ENCODE assay signal across 8 mouse cellular contexts in the genomic region with DNA sequence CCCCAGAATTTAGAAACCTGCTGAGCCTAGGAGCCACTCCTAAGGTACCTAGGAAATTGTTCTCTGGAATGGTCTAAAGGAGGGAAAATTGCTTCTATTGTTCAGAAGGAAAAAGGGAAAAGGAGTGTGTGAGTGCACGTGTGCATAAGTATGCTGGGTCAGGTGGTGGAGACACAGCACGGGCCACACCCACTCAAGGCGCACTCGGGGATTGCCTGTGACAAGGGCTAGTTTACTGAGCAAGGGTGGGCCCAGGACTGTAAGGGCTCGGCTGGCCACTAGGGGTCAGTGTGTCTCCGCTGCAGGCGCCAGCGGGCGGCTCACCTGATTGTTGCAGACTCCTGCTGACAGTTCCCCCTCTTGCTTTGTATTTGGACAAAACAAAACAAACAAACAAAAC. TPM values are rescaled to one million over a fixed set of nuclear protein-coding genes. Genes with fewer than 3 reads are reported as not detected.
DNase-seq lines count a peak whose midpoint lies in the region; ATAC-seq lines count a peak whose summit lies in the region.

No protein-coding gene starts in this region.

- H3K36me3 ChIP-seq in forebrain, embryonic 10.5 days (replicated peaks) = no peaks in the 10 kb centered on the region
- no peaks in the 10 kb centered on the region for H3K36me3 ChIP-seq in heart, embryonic 15.5 days
- no peaks in the 10 kb centered on the region for H3K36me3 ChIP-seq in liver, embryonic 12.5 days
- no peaks in the 10 kb centered on the region; the same call in 1 of the 2 replicates for H3K36me3 ChIP-seq in splenic B cell, adult 2 months (ENCODE audit: control insufficient read depth, insufficient read depth, low read length, poor library complexity, severe bottlenecking)

- H3K4me3 ChIP-seq in forebrain, embryonic 10.5 days = peak overlapping the region; percentile 31
- peak overlapping the region; percentile 47 for H3K4me3 ChIP-seq in heart, embryonic 15.5 days
- H3K4me3 ChIP-seq in liver, embryonic 12.5 days = peak overlapping the region; percentile 48

- H3K4me1 ChIP-seq in forebrain, embryonic 10.5 days = peaks cover 10% of the 10 kb centered on the region
- H3K4me1 ChIP-seq in heart, embryonic 15.5 days (replicated peaks) = peaks cover 15% of the 10 kb centered on the region
- peaks cover 16% of the 10 kb centered on the region for H3K4me1 ChIP-seq in liver, embryonic 12.5 days

- peaks cover 11% of the 10 kb centered on the region for H3K27me3 ChIP-seq in forebrain, embryonic 10.5 days (ENCODE audit: poor library complexity, severe bottlenecking)
- no peaks in the 10 kb centered on the region for H3K27me3 ChIP-seq in heart, embryonic 15.5 days
- H3K27me3 ChIP-seq in liver, embryonic 12.5 days (replicated peaks) = 0 out of 2 replicates have a peak, but pooled peaks cover 5% of the 10 kb centered on the region
- H3K27me3 ChIP-seq in splenic B cell, adult 2 months (ENCODE audit: control insufficient read depth, insufficient read depth, low read length, poor library complexity, severe bottlenecking) = no peaks in the 10 kb centered on the region

- 3% methylated on average over 9 of the region's 9 CpGs for WGBS in forebrain, embryonic 10.5 days
- under 1% methylated on average over 9 of the region's 9 CpGs for WGBS in heart, embryonic 15.5 days
- WGBS in liver, embryonic 12.5 days (ENCODE audit: insufficient replicate concordance) = under 1% methylated on average over 9 of the region's 9 CpGs

- no peak overlapping the region for H3K27ac ChIP-seq in forebrain, embryonic 10.5 days
- peak overlapping the region; percentile 56 for H3K27ac ChIP-seq in heart, embryonic 15.5 days
- no peak overlapping the region for H3K27ac ChIP-seq in liver, embryonic 12.5 days

- H3K9ac ChIP-seq in heart, embryonic 15.5 days = peak overlapping the region; percentile 46; the same call in 1 of the 2 replicates
- no peak overlapping the region for H3K9ac ChIP-seq in liver, embryonic 12.5 days

- H3K4me2 ChIP-seq in heart, embryonic 15.5 days = peak overlapping the region; percentile 77
- H3K4me2 ChIP-seq in liver, embryonic 12.5 days = peak overlapping the region; percentile 68

- no peaks in the 10 kb centered on the region for H3K9me3 ChIP-seq in forebrain, embryonic 10.5 days
- H3K9me3 ChIP-seq in heart, embryonic 15.5 days (replicated peaks) = no peaks in the 10 kb centered on the region
- no peaks in the 10 kb centered on the region for H3K9me3 ChIP-seq in liver, embryonic 12.5 days (replicated peaks)

- peak; percentile 71 for ATAC-seq in heart, embryonic 15.5 days (replicated peaks; ENCODE audit: insufficient number of reproducible peaks, insufficient read depth, low FRiP score, low read depth)
- peak; percentile 85 for ATAC-seq in liver, embryonic 12.5 days

- peak; percentile 84 to 88 for DNase-seq in CD8-positive naive resting alpha-beta T cell, adult 2 months (ENCODE audit: low read depth in 2 of 2, low spot score in 2 of 2)
- peak; percentile 76 for DNase-seq in c-Kit-positive CD71-negative TER-119-negative erythroid progenitor cells, embryonic 14.5 days (ENCODE audit: low read depth)
- DNase-seq in forebrain, embryonic 10.5 days (ENCODE audit: extremely low spot score, low spot score) = peak; percentile 81
- peak; percentile 90 for DNase-seq in kidney, postnatal 14 days
- peak; percentile 92 for DNase-seq in naive thymus-derived CD4-positive, alpha-beta T cell, adult 2 months (ENCODE audit: low read depth)
- DNase-seq in splenic B cell, adult 2 months (ENCODE audit: low read depth, low spot score) = peak; percentile 94

RNA-seq across cellular contexts. Expression of a gene that starts 26.8 kb away (rescaled TPM):
- polyA plus RNA-seq in forebrain, embryonic 10.5 days (2016; fragmentation: Nextera tagmentation; extraction: Ambion mirVana) = not detected in 2 replicates
- 1.1 and 5.0 TPM in 2 replicates for polyA plus RNA-seq in heart, embryonic 15.5 days (2015; fragmentation: Nextera tagmentation; extraction: Ambion mirVana)
- polyA plus RNA-seq in liver, embryonic 12.5 days (2016; fragmentation: Nextera tagmentation; extraction: Ambion mirVana) = not detected in 2 replicates

RNA-seq across cellular contexts. Expression of a gene that starts 33.8 kb away (rescaled TPM):
- polyA plus RNA-seq in forebrain, embryonic 10.5 days (2016; fragmentation: Nextera tagmentation; extraction: Ambion mirVana) = 4.3 and 4.8 TPM in 2 replicates
- 5.7 and 7.4 TPM in 2 replicates for polyA plus RNA-seq in heart, embryonic 15.5 days (2015; fragmentation: Nextera tagmentation; extraction: Ambion mirVana)
- polyA plus RNA-seq in liver, embryonic 12.5 days (2016; fragmentation: Nextera tagmentation; extraction: Ambion mirVana) = 1.6 and 1.7 TPM in 2 replicates
